Mouse (Mus musculus): Measurements from ENCODE around the gene Slc22a13.
A peak's percentile ranks its signal among the peaks of the same experiment; 100 is the strongest.

Slc22a13 gene

GRCm38 (mm10) chr9:119199151-119199861 lies 9.6 kb downstream of the Slc22a13 start:
- no peak for DNase-seq

- DNase-seq = peak; percentile 19 to 37
Observed at GRCm38 (mm10) chr9:119192202-119192990, 16.5 kb downstream of the Slc22a13 start.

- DNase-seq = no peak
Observed at GRCm38 (mm10) chr9:119181241-119181728, 27.6 kb downstream of the Slc22a13 start.

GRCm38 (mm10) chr9:119179292-119179691 lies 29.6 kb downstream of the Slc22a13 start:
- DNase-seq = no peak

- DNase-seq = no peak
Observed at GRCm38 (mm10) chr9:119167608-119168007, 41.3 kb downstream of the Slc22a13 start.

- DNase-seq = no peak
Observed at GRCm38 (mm10) chr9:119165548-119165947, 43.4 kb downstream of the Slc22a13 start.

- no peak for DNase-seq
Observed at GRCm38 (mm10) chr9:119164743-119165142, 44.2 kb downstream of the Slc22a13 start.

- DNase-seq = no peak
Observed at GRCm38 (mm10) chr9:119160689-119161088, 48.2 kb downstream of the Slc22a13 start.

GRCm38 (mm10) chr9:119158861-119159260 lies 50.0 kb downstream of the Slc22a13 start, which contains the start of gene Gm47289:
Gene Gm47289, plus strand, starts transcription at chr9:119159161.
- DNase-seq = no peak

GRCm38 (mm10) chr9:119156278-119157201 lies 52.4 kb downstream of the Slc22a13 start, which contains the start of gene Acaa1b:
Gene Acaa1b, minus strand, starts transcription at chr9:119157093.
- peak; percentile 34 to 41 for DNase-seq

GRCm38 (mm10) chr9:119155826-119156225 lies 53.1 kb downstream of the Slc22a13 start:
- DNase-seq = no peak

GRCm38 (mm10) chr9:119155416-119155815 lies 53.5 kb downstream of the Slc22a13 start:
- DNase-seq = no peak

GRCm38 (mm10) chr9:119151751-119152150 lies 57.1 kb downstream of the Slc22a13 start:
- DNase-seq = no peak

- peak; percentile 25 to 30 for DNase-seq
Observed at GRCm38 (mm10) chr9:119149601-119150000, 59.3 kb downstream of the Slc22a13 start.

GRCm38 (mm10) chr9:119146098-119146770 lies 62.7 kb downstream of the Slc22a13 start:
- DNase-seq = no peak

- DNase-seq = no peak
Observed at GRCm38 (mm10) chr9:119145638-119146037, 63.3 kb downstream of the Slc22a13 start.

- no peak for DNase-seq
Observed at GRCm38 (mm10) chr9:119145137-119145536, 63.8 kb downstream of the Slc22a13 start.

- DNase-seq = no peak
Observed at GRCm38 (mm10) chr9:119144696-119145095, 64.2 kb downstream of the Slc22a13 start.

- no peak for DNase-seq
Observed at GRCm38 (mm10) chr9:119143372-119143771, 65.5 kb downstream of the Slc22a13 start.
